Mouse (Mus musculus) cerebellum, postnatal 4 days (tissue): ENCODE data around the gene Narfl.

Experiments used
- DNase-seq, 2 experiments: peaks; one replicate each; pipeline ENCODE4 v3.0.0; 2022; ENCODE audit warnings: low spot score in 2 of 2, mixed read lengths in 1 of 2

Gene Narfl

DNA sequence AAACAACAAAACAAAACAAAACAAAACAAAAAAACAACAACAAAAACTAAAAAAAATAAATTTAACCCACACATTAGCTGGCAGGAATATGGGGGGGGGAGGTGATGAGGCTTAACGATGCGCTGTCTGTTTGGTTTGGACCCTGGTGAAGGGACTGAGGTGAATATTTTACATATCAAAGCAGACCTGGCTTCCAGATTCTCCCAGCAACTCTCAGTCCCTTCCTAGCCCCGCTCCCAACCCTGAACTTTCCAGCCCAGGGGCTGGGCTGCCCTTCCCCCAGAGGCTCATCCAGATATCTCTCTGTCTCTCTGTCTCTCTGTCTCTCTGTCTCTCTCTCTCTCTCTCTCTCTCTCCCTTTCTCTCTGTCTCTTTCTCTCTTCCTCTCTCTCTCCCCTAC lies 11.0 kb upstream of the Narfl start:
- DNase-seq = no peak

GRCm38 (mm10) chr17:25765886-25766285 lies 7.7 kb upstream of the Narfl start:
- DNase-seq = no peak

DNA sequence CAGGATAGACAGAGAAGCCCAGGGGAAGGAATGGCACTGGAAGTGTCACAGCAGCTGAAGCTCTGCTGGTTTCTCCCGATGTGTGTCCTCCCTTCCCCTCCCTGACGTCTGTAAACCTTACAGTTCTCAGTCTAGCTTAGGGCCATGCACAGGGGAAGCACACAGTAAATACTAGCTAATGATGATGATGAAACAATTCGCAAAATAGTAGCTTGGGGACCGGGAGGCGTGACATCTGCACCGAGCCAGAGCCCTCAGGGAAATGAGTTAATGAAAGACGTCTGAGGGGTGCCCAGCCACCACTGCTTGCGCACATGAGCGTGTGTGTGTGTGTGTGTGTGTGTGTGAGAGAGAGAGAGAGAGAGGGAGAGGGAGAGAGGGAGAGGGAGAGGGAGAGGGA lies 4.2 kb upstream of the Narfl start:
- DNase-seq = no peak

DNA sequence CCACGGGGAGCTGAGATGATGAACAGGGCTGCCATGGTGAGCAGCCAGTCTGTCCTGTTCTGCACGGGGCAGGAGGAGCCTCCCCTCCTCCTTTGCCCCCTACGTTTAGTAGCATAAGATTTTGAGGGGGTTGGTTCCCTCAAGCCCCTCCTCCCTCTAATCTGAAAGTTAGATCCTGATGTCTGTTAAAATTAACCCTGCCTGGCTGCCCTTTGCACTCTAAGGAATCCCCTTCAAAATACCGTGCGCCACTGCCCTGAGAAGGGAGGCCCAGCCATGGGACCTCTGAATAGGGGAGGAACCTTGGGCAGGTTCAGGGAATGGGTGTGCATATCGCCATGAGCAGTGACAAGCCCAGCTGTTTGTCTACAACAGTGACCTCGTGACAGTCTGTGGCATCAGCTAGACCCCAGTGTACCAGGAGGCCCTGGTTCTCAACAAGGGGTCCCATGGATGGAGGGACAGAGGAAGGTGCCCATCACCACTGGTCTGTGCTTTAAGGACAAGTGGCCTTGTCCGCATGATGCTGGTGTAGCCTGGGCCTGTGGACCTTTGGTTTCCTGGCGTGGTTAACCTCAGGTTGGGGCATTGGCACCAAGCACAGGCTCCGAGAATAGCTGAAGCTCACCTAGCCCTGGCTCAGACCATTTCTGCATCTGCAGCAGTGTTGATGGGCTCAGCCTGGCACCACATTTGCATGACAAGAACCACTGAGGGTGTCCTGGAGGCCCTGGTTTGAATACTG lies 1.9 kb downstream of the Narfl start:
- no peak for DNase-seq

GRCm38 (mm10) chr17:25777948-25778347 lies 4.4 kb downstream of the Narfl start:
- no peak for DNase-seq

DNA sequence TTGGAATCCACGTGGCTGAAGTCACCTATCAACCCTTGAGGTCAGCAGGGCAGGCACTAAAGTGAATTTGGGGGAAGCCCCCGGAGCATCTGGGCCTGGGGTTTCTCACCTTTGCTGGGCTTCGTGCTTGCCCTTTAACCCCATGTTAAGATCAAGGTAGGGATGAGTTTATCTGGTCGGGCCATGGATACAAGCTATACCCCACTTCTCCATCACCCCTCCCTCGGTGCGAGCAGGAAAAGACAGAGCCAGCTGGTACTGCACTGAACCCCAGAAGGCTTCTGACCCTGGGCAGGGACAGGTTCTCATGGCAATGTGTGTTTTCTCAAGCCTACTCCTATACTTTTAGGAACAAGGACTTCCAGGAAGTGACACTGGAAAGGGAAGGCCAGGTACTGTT lies 7.8 kb downstream of the Narfl start:
- peak in 1 of 2 experiments; percentile 20 for DNase-seq

- DNase-seq = no peak
Observed at GRCm38 (mm10) chr17:25783086-25783485, 9.5 kb downstream of the Narfl start.

DNA sequence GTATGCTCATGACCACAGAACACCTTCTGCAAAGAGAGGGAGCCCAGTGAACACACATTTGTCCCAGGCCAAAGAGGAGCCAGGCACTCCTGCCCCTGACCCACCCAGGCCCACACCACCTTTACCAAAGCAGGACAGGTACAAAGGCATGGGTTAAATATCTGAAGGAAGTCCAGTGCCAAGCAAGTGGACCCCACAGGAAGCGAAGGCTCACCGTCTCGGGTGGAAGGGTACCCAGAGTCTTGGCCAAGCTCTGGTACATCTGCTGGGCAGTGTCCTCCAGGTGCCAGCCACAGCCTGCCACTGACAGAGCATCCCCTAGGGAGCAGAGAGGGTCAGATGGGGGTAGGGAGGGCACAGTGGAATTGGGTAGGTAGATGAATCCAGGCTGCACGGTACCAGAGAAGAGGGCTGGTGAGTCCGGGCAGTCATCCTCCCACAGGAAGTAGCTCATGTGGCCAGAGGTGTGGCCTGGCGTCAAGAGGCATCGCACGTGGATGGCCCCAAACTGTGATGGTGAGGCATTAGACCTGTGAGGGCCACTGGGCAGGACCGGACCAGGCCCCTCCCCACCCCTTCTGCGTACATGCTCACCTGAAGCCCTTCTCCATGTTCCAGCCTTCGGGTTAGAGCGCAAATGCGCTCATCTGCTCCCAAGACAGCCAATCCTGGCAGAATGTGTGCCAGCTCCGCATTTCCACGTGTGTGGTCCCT lies 10.4 kb downstream of the Narfl start:
- DNase-seq = no peak

- DNase-seq = peak; percentile 94 to 96
Observed at GRCm38 (mm10) chr17:25785281-25785745, 11.7 kb downstream of the Narfl start, which contains the start of gene Haghl. Gene Haghl (minus strand): TSS chr17:25785673.

DNA sequence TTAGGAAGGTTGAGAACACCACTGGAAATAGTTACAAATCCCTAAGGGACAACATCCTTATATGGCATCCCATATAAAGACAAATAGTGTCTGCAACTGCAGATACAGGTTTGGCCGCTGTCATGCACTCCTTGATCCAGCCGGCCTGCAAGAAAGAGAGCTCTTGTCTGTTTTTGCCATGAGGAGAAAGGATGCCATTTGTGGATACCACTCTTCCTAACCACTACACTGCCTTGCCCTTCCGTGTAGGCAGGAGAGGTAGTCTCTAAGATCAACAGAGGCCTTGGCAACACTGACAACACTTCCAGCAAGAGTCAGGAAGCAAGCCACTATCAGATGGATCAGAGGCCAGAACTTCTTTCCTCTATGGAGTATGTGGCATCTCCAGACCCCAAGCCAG lies 12.7 kb downstream of the Narfl start, which contains the start of gene Ccdc78:
Gene Ccdc78 (plus strand): TSS at position 301 of the 400 bp plus-strand sequence.
- no peak for DNase-seq

DNA sequence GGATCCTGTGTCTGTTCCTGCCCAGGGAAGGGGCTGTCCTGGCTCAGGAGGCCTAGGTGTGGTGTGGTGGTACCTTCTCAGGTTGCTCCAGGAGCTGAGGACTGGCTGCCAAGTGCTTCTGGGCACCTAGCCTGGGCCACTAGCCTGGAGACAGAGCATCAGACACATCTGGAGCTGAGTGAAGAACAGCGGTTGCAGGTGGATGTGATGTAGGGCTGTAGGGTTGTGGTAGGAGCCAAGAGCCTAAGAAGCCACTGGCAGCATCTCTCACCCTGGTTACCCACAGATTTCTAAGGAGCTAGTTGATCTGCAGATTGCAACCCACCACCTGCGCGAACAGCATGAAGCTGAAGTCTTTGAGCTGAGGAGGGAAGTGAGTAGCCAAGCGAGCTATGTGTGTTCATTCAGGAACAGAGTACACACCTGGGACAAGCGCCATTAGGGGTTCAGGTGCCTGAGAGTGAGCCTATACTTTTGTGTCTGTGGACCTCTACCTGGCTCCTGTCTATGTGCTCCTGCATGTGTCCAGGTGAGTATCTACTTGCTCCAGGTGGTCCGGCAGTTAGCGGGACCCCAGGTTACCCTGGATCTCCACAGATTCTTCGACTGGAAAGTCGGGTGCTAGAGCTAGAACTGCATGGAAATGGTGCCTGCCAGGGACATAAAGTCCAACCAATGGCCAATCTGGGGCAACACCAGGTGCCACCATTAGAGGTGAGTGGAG lies 13.4 kb downstream of the Narfl start:
- DNase-seq = no peak

DNA sequence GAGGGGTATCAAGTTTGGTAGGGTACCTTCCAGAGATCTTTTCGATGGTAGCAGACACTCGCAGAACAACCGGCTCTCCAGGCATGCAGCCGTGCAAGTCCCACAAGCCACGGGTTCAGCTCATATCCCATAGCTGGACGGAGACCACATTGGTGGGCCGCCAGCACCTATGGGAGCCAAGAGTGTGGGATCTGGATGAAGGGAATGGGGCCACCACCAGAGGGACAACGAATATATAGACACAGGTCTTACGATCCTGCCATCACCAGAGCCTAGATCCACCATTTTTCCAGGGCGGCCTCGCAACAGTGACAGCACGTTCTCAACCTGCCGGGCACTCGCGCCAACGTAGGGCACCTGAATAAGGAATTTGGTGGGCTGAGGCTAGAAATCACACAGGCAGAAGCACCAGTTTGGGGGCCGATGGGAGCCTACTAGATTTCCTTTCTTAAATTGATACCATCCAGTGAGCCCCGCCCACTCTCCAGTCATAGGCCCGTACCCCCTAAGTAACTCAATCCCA lies 17.8 kb downstream of the Narfl start:
- no peak for DNase-seq

DNA sequence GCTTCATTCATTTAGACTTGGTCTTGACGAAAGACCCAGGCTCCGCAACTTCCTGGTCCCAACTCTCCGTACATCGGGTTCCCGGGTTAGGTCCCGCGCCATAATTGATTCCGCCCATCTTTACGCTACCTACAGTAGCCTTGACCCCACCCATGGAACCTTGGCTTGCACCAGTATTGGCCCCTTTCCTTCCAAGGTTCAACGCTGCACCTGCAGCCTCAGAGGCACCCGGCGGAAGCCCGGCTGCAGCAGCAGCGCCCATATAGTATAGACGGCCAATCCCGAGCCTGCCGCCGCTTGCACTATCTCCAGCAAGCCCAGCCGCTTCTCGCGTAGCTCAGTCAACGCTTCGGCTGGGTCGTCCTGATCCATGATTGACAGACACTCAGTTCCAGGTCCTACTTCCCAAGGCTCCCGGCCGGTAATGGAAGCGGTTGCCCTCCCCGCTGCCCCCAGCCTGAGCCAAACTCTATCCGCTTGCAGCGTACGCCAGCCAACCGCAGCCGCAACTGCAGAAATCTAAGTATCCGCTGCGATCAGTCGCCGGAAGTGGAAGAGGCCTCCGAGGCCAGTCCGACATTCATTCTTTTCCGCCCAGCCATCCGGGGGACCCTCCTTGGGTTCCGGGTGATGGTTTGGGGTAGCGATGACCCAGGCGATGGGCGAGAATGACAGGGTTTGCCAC lies 18.4 kb downstream of the Narfl start:
- DNase-seq = peak; percentile 79 to 90

DNA sequence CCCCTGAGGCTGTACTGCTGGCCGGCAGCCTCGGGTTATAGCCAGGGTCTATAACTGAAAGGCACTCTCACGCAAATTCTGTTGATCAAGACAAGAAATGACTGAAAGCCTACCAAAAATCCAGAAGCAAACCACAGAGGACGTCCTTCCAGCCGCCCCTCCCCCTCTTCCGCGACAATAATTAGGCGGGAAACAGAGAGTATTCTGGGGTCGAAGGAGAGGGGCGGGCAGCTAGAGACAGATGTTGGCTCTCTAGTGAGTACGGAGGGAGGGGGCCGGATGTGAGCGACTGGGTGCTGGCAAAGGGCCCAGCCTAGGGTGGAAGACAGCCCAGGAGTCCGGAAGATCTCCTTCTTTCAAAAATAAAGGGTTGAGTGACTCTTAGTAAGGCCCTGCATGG lies 19.0 kb downstream of the Narfl start, which contains the start of gene Fam173a:
Gene Fam173a (minus strand): TSS at position 287 of the 400 bp plus-strand sequence.
- peak in 1 of 2 experiments; percentile 63 for DNase-seq

- no peak for DNase-seq
Observed at GRCm38 (mm10) chr17:25794197-25794596, 20.6 kb downstream of the Narfl start.

DNA sequence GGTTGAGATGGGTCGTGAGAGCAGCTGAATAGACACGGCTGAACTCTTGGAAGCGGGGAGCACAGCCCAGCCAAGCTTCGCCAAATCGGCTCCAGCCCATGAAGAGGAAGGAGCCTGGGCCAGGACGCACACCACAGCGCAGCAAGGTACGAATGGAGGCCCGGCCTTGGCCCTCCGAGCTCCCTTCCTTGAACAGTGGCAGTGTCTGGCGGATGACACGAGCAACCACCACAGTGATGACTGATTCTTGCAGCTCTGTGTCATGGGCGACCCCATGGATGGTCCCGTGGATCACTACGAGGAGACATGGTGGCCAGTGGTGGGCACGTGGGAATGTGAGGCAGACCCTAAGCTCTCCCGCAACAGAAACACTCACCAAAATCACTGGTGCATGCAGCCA lies 21.4 kb downstream of the Narfl start:
- no peak for DNase-seq

- no peak for DNase-seq
Observed at GRCm38 (mm10) chr17:25795609-25796092, 22.1 kb downstream of the Narfl start, which contains the start of gene AC134908.4. Gene AC134908.4 (minus strand): TSS chr17:25795659.

DNA sequence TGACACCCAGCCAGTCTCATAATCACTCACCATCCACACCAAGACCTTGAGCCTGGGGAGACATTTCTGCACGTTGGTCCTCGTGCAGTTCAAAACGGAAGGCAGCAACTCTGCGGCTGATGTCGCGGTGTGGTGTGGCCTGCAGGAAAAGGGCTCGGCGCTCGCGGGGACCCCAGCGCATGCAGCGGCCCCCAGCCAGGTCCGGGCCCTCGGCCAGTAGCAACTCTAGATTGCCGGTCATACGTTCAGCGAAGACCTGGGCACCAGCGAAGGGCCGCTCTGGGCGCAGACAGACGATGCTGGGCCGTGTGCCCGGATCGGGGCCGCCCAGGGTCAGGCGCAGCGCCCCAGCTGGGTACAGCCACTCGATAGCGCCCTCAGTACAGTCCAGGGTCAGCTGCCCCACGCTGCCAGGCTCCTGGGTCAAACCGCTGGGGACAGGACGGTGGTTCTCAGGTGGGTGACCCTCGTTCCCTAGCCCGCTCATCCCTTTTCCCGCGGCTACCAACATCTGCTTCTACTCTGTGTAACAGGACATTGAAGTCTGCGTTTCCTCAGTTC lies 22.7 kb downstream of the Narfl start:
- DNase-seq = no peak

- DNase-seq = peak; percentile 67 to 80
Observed at GRCm38 (mm10) chr17:25796951-25797369, 23.4 kb downstream of the Narfl start, which contains the start of gene Metrn. Gene Metrn (minus strand): TSS chr17:25797136.

- peak in 1 of 2 experiments; percentile 68 for DNase-seq
Observed at GRCm38 (mm10) chr17:25801029-25801428, 27.5 kb downstream of the Narfl start.
